Mouse (Mus musculus) lung, embryonic 16.5 days (tissue): ENCODE results near the gene Prrg2. TPM values are rescaled to one million over a fixed set of nuclear protein-coding genes. Genes with fewer than 3 reads are reported as not detected.

Experiments used
- ATAC-seq: fragments of 200-750 bp; cut with Nextera tagmentation; 2 replicates; pipeline ENCODE4 v1.8.0; 2017; ENCODE audit warnings: low read depth, mild to moderate bottlenecking, moderate library complexity
- H3K27ac ChIP-seq: fragments of 300-500 bp; sonication (generic); 2 replicates; pipeline ENCODE4 v1.5.1; 2014; ENCODE audit warnings: mild to moderate bottlenecking, control low read depth, low read length
- H3K27me3 ChIP-seq: fragments of 300-500 bp; sonication (generic); 2 replicates; pipeline ENCODE4 v1.6.1; 2014; ENCODE audit warnings: low read depth, low read length, mixed read lengths; ENCODE audit not compliant: control insufficient read depth, insufficient read depth
- H3K36me3 ChIP-seq: fragments of 300-500 bp; sonication (generic); 2 replicates; pipeline ENCODE4 v1.6.1; 2014; ENCODE audit warnings: low read length; ENCODE audit not compliant: control insufficient read depth, insufficient read depth
- H3K4me1 ChIP-seq: fragments of 300-500 bp; sonication (generic); replicated peaks from 2 replicates; pipeline ENCODE4 v1.6.1; 2014; ENCODE audit warnings: low read length, mixed read lengths; ENCODE audit not compliant: control insufficient read depth, insufficient read depth
- H3K4me2 ChIP-seq: fragments of 300-500 bp; sonication (generic); 2 replicates; pipeline ENCODE4 v1.6.1; 2014; ENCODE audit warnings: low read depth, low read length, control low read depth
- H3K4me3 ChIP-seq: fragments of 300-500 bp; sonication (generic); 2 replicates; pipeline ENCODE4 v1.5.1; 2014; ENCODE audit warnings: mild to moderate bottlenecking, low read length, control low read depth
- H3K9ac ChIP-seq: fragments of 300-500 bp; sonication (generic); 2 replicates; pipeline ENCODE4 v1.6.1; 2014; ENCODE audit warnings: low read length, control low read depth
- H3K9me3 ChIP-seq: fragments of 300-500 bp; sonication (generic); 2 replicates; pipeline ENCODE4 v1.6.1; 2016; ENCODE audit warnings: low read length; ENCODE audit not compliant: control insufficient read depth
- WGBS: fragments of 180-500 bp; shearing (Covaris S2); extraction: QIAGEN DNeasy Blood & Tissue Kit; methylation state at CpG from one replicate; pipeline ENCODE4 v1.1.7; 2014; 5-methylcytosine and 5-hydroxymethylcytosine counted together
- polyA plus RNA-seq: library from polyadenylated mRNA; unstranded; fragments of >200 nt; fragmentation: Nextera tagmentation; extraction: Ambion mirVana; gene quantifications from 2 replicates; pipeline ENCODE4 v1.2.1, GENCODE M21; 2015

The Prrg2 gene
- polyA plus RNA-seq, 1 experiment from 2014 or later: 28.7 TPM

GRCm38 (mm10) chr7:45079856-45080255, 17.4 kb upstream of the Prrg2 start:
- Histone ChIP-seq H3K4me2 (no peak overlapping the region), H3K36me3 (peaks cover 29% of the 10 kb centered on the region), H3K4me1 (peaks cover 7% of the 10 kb centered on the region; the same call in 1 of the 2 replicates), H3K27ac (no peak overlapping the region), H3K4me3 (no peak overlapping the region), H3K9me3 (no peaks in the 10 kb centered on the region), H3K9ac (no peak overlapping the region), H3K27me3 (no peaks in the 10 kb centered on the region)
- WGBS: 1% methylated on average over 10 of the region's 10 CpGs
- peak; percentile 65 for ATAC-seq

GRCm38 (mm10) chr7:45078513-45078912, 16.0 kb upstream of the Prrg2 start:
- H3K4me3 ChIP-seq: no peak overlapping the region
- no peaks in the 10 kb centered on the region for H3K27me3 ChIP-seq
- no peak overlapping the region for H3K9ac ChIP-seq
- H3K36me3 ChIP-seq: peaks cover 28% of the 10 kb centered on the region
- H3K27ac ChIP-seq: no peak overlapping the region
- peaks cover 7% of the 10 kb centered on the region; the same call in 1 of the 2 replicates for H3K4me1 ChIP-seq
- 27% methylated on average over 9 of the region's 9 CpGs for WGBS
- no peaks in the 10 kb centered on the region for H3K9me3 ChIP-seq
- peak; percentile 26; the same call in 1 of the 2 replicates for ATAC-seq
- H3K4me2 ChIP-seq: no peak overlapping the region

- no peak overlapping the region for H3K9ac ChIP-seq
- H3K36me3 ChIP-seq: peaks cover 22% of the 10 kb centered on the region
- H3K9me3 ChIP-seq: no peaks in the 10 kb centered on the region
- WGBS: 86% methylated on average over 2 of the region's 2 CpGs
- no peak overlapping the region for H3K4me3 ChIP-seq
- ATAC-seq: no peak
- H3K4me2 ChIP-seq: no peak overlapping the region
- H3K4me1 ChIP-seq: peaks cover 6% of the 10 kb centered on the region; the same call in 1 of the 2 replicates
- no peak overlapping the region for H3K27ac ChIP-seq
- H3K27me3 ChIP-seq: no peaks in the 10 kb centered on the region
These were observed 15.4 kb upstream of the Prrg2 start for GRCm38 (mm10) chr7:45077829-45078228.

- H3K36me3 ChIP-seq: peaks cover 22% of the 10 kb centered on the region
- ATAC-seq: no peak
- H3K9me3 ChIP-seq: no peaks in the 10 kb centered on the region
- H3K27ac ChIP-seq: no peak overlapping the region
- peaks cover 4% of the 10 kb centered on the region; the same call in 1 of the 2 replicates for H3K4me1 ChIP-seq
- H3K4me2 ChIP-seq: no peak overlapping the region
- no peaks in the 10 kb centered on the region for H3K27me3 ChIP-seq
- H3K9ac ChIP-seq: no peak overlapping the region
- no peak overlapping the region for H3K4me3 ChIP-seq
- WGBS: 88% methylated on average over 14 of the region's 14 CpGs
These were observed 14.8 kb upstream of the Prrg2 start for GRCm38 (mm10) chr7:45077322-45077721.

GRCm38 (mm10) chr7:45076501-45076900, 14.0 kb upstream of the Prrg2 start:
- Histone ChIP-seq H3K9ac (no peak overlapping the region), H3K36me3 (peaks cover 22% of the 10 kb centered on the region), H3K4me1 (peaks cover 4% of the 10 kb centered on the region; the same call in 1 of the 2 replicates), H3K4me2 (no peak overlapping the region), H3K9me3 (no peaks in the 10 kb centered on the region), H3K4me3 (no peak overlapping the region), H3K27me3 (no peaks in the 10 kb centered on the region), H3K27ac (no peak overlapping the region)
- WGBS: 86% methylated on average over 30 of the region's 30 CpGs
- ATAC-seq: no peak

GRCm38 (mm10) chr7:45075405-45075804, 12.9 kb upstream of the Prrg2 start:
- Histone ChIP-seq H3K36me3 (peaks cover 22% of the 10 kb centered on the region), H3K9ac (no peak overlapping the region)
- WGBS: 73% methylated on average over 4 of the region's 4 CpGs

GRCm38 (mm10) chr7:45073949-45074348, 11.5 kb upstream of the Prrg2 start:
- no peaks in the 10 kb centered on the region for H3K9me3 ChIP-seq
- H3K9ac ChIP-seq: no peak overlapping the region
- no peak overlapping the region for H3K4me2 ChIP-seq
- no peaks in the 10 kb centered on the region for H3K27me3 ChIP-seq
- ATAC-seq: no peak
- no peak overlapping the region for H3K4me3 ChIP-seq
- WGBS: 88% methylated on average over 12 of the region's 12 CpGs
- H3K36me3 ChIP-seq: peaks cover 22% of the 10 kb centered on the region
- no peaks in the 10 kb centered on the region for H3K4me1 ChIP-seq
- H3K27ac ChIP-seq: no peak overlapping the region

More at GRCm38 (mm10) chr7:45075405-45075804, 12.9 kb upstream of the Prrg2 start:
- no peaks in the 10 kb centered on the region for H3K27me3 ChIP-seq
- H3K27ac ChIP-seq: no peak overlapping the region
- no peak overlapping the region for H3K4me3 ChIP-seq
- peaks cover 4% of the 10 kb centered on the region; the same call in 1 of the 2 replicates for H3K4me1 ChIP-seq
- H3K9me3 ChIP-seq: no peaks in the 10 kb centered on the region
- no peak overlapping the region for H3K4me2 ChIP-seq
- ATAC-seq: no peak

- H3K9ac ChIP-seq: no peak overlapping the region
- no peaks in the 10 kb centered on the region for H3K27me3 ChIP-seq
- H3K4me3 ChIP-seq: no peak overlapping the region
- peaks cover 22% of the 10 kb centered on the region for H3K36me3 ChIP-seq
- 71% methylated on average over 7 of the region's 7 CpGs for WGBS
- H3K4me2 ChIP-seq: no peak overlapping the region
- ATAC-seq: no peak
- H3K4me1 ChIP-seq: no peaks in the 10 kb centered on the region
- no peak overlapping the region for H3K27ac ChIP-seq
- H3K9me3 ChIP-seq: no peaks in the 10 kb centered on the region
These were observed 10.8 kb upstream of the Prrg2 start for GRCm38 (mm10) chr7:45073171-45073707.

- Histone ChIP-seq H3K4me1 (no peaks in the 10 kb centered on the region), H3K36me3 (peaks cover 15% of the 10 kb centered on the region), H3K4me2 (no peak overlapping the region), H3K9ac (no peak overlapping the region), H3K27me3 (no peaks in the 10 kb centered on the region), H3K9me3 (no peaks in the 10 kb centered on the region), H3K27ac (no peak overlapping the region), H3K4me3 (no peak overlapping the region)
- no peak for ATAC-seq
- 83% methylated on average over 2 of the region's 2 CpGs for WGBS
These were observed 9.8 kb upstream of the Prrg2 start for GRCm38 (mm10) chr7:45072230-45072629.
